11 mouse cellular contexts compared by ENCODE assay signal in the genomic region with DNA sequence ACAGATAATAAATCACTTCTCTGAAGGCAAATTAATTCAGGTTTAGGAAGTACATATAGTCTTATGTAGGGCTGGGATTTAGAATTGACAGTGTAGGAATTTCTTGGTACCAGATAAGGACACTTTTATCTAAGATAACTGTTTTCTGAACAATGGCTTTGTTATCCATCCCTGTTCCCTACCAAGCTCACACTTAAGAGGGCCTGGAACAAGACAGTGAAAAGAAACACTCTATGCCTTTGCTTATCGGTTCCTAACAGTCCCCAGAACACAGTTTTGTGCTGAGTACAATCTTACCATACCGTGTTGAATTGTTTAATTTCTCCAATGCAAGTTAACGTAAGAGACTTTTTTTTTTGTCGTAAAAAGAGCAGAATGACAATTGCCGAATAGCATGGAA. TPM values are rescaled to one million over a fixed set of nuclear protein-coding genes. Genes with fewer than 3 reads are reported as not detected.
DNase-seq lines count a peak whose midpoint lies in the region; ATAC-seq lines count a peak whose summit lies in the region.
"Had no signal": no experiment of that assay in that cellular context is flagged by ENCODE, and none has a peak within 500 bp of the region (broad histone marks: within the 10 kb centered on the region; RNA-seq: fewer than 3 reads in every experiment).

No protein-coding gene starts in this region.

- ATAC-seq in heart, embryonic 12.5 days (ENCODE audit: insufficient number of reproducible peaks, low FRiP score) = no peak
- no peak for ATAC-seq in kidney, embryonic 16.5 days (ENCODE audit: low FRiP score, low TSS enrichment)
- ATAC-seq in neural tube, embryonic 13.5 days (ENCODE audit: low read depth) = no peak
- ATAC-seq in neural tube, embryonic 15.5 days (ENCODE audit: low FRiP score) = no peak
- no peak for ATAC-seq in stomach, embryonic 15.5 days (ENCODE audit: insufficient read depth, low FRiP score, low read depth)
- ATAC-seq: intestine, postnatal 0 days had no signal

- H3K27me3 ChIP-seq in heart, embryonic 12.5 days (replicated peaks) = no peaks in the 10 kb centered on the region
- no peaks in the 10 kb centered on the region for H3K27me3 ChIP-seq in kidney, embryonic 16.5 days (ENCODE audit: insufficient read depth, low read length)
- H3K27me3 ChIP-seq in neural tube, embryonic 13.5 days = no peaks in the 10 kb centered on the region
- no peaks in the 10 kb centered on the region for H3K27me3 ChIP-seq in neural tube, embryonic 15.5 days (replicated peaks)
- no peaks in the 10 kb centered on the region for H3K27me3 ChIP-seq in stomach, embryonic 15.5 days (replicated peaks)

- H3K9ac ChIP-seq in heart, embryonic 12.5 days = no peak overlapping the region
- peak overlapping the region; percentile 65; the same call in 1 of the 2 replicates for H3K9ac ChIP-seq in kidney, embryonic 16.5 days (replicated peaks; ENCODE audit: low read length)
- H3K9ac ChIP-seq in neural tube, embryonic 13.5 days = no peak overlapping the region
- H3K9ac ChIP-seq in neural tube, embryonic 15.5 days (replicated peaks) = no peak overlapping the region
- H3K9ac ChIP-seq in stomach, embryonic 15.5 days = no peak overlapping the region

- peak overlapping the region; percentile 71; the same call in 1 of the 2 replicates for H3K27ac ChIP-seq in heart, embryonic 12.5 days (ENCODE audit: poor library complexity, severe bottlenecking)
- H3K27ac ChIP-seq in kidney, embryonic 16.5 days (ENCODE audit: low read length) = no peak overlapping the region
- no peak overlapping the region for H3K27ac ChIP-seq in neural tube, embryonic 13.5 days (replicated peaks)
- no peak overlapping the region for H3K27ac ChIP-seq in neural tube, embryonic 15.5 days (replicated peaks)
- no peak overlapping the region for H3K27ac ChIP-seq in stomach, embryonic 15.5 days

- H3K4me3 ChIP-seq in heart, embryonic 12.5 days = peak overlapping the region; percentile 43; the same call in 1 of the 2 replicates
- H3K4me3 ChIP-seq in kidney, embryonic 16.5 days (ENCODE audit: low read length) = peak overlapping the region; percentile 49
- H3K4me3 ChIP-seq in neural tube, embryonic 13.5 days = no peak overlapping the region
- no peak overlapping the region for H3K4me3 ChIP-seq in neural tube, embryonic 15.5 days (replicated peaks)
- H3K4me3 ChIP-seq in stomach, embryonic 15.5 days (replicated peaks) = no peak overlapping the region

- H3K4me1 ChIP-seq in heart, embryonic 12.5 days (replicated peaks) = peaks cover 20% of the 10 kb centered on the region
- H3K4me1 ChIP-seq in kidney, embryonic 16.5 days (ENCODE audit: insufficient read depth, low read length) = peaks cover 8% of the 10 kb centered on the region
- H3K4me1 ChIP-seq in neural tube, embryonic 13.5 days (replicated peaks) = peaks cover 8% of the 10 kb centered on the region; the same call in 1 of the 2 replicates
- H3K4me1 ChIP-seq in neural tube, embryonic 15.5 days = 0 out of 2 replicates have a peak, but pooled peaks cover 5% of the 10 kb centered on the region
- 0 out of 2 replicates have a peak, but pooled peaks cover 4% of the 10 kb centered on the region for H3K4me1 ChIP-seq in stomach, embryonic 15.5 days

- no peaks in the 10 kb centered on the region for H3K36me3 ChIP-seq in heart, embryonic 12.5 days
- H3K36me3 ChIP-seq in kidney, embryonic 16.5 days (ENCODE audit: insufficient read depth, low read length) = no peaks in the 10 kb centered on the region
- no peaks in the 10 kb centered on the region for H3K36me3 ChIP-seq in neural tube, embryonic 13.5 days
- H3K36me3 ChIP-seq in neural tube, embryonic 15.5 days = no peaks in the 10 kb centered on the region
- no peaks in the 10 kb centered on the region for H3K36me3 ChIP-seq in stomach, embryonic 15.5 days

- no peak for DNase-seq in heart, postnatal 10 days
- no peak for DNase-seq in kidney, postnatal 4 days
- DNase-seq in right cerebral cortex, postnatal 14 days = no peak
- DNase-seq: layer of hippocampus, postnatal 36 days had no signal

- intact Hi-C loops in heart, postnatal 10 days (cut with DNase I) = loop anchor here (5.0 kb wide), 2 partner anchors 111 to 146 kb away; no protein-coding TSS in a partner anchor

- H3K9me3 ChIP-seq in heart, embryonic 12.5 days (replicated peaks) = no peaks in the 10 kb centered on the region
- H3K9me3 ChIP-seq in kidney, embryonic 16.5 days (ENCODE audit: low read length) = no peaks in the 10 kb centered on the region
- no peaks in the 10 kb centered on the region for H3K9me3 ChIP-seq in neural tube, embryonic 13.5 days
- H3K9me3 ChIP-seq in neural tube, embryonic 15.5 days (replicated peaks) = no peaks in the 10 kb centered on the region
- H3K9me3 ChIP-seq in stomach, embryonic 15.5 days = no peaks in the 10 kb centered on the region

- H3K4me2 ChIP-seq in heart, embryonic 12.5 days = peak overlapping the region; percentile 77
- H3K4me2 ChIP-seq in kidney, embryonic 16.5 days (replicated peaks; ENCODE audit: low read depth, low read length) = peak overlapping the region; percentile 63
- peak overlapping the region; percentile 53; the same call in 1 of the 2 replicates for H3K4me2 ChIP-seq in neural tube, embryonic 13.5 days
- H3K4me2 ChIP-seq in neural tube, embryonic 15.5 days = no peak overlapping the region; the same call in 1 of the 2 replicates
- peak overlapping the region; percentile 50 for H3K4me2 ChIP-seq in stomach, embryonic 15.5 days

- WGBS in heart, embryonic 12.5 days = 39% methylated on average over 5 of the region's 5 CpGs
- WGBS in kidney, embryonic 16.5 days = 71% methylated on average over 5 of the region's 5 CpGs
- WGBS in neural tube, embryonic 13.5 days = 84% methylated on average over 5 of the region's 5 CpGs
- 78% methylated on average over 5 of the region's 5 CpGs for WGBS in neural tube, embryonic 15.5 days
- WGBS in stomach, embryonic 15.5 days = 52% methylated on average over 5 of the region's 5 CpGs

RNA-seq across cellular contexts. Expression of a gene that starts 0.7 kb away (rescaled TPM):
- 8.9 and 10.9 TPM in 2 replicates for polyA plus RNA-seq in heart, embryonic 12.5 days (2016; fragmentation: Nextera tagmentation; extraction: Ambion mirVana)
- 10 to 100 TPM; 91.3 to 95.4 TPM for total RNA-seq in heart, postnatal 10 days (2021)
- 28.8 and 29.0 TPM in 2 replicates for polyA plus RNA-seq in kidney, embryonic 16.5 days (2015; fragmentation: Nextera tagmentation; extraction: Ambion mirVana)
- 11.7 and 11.9 TPM in 2 replicates for polyA plus RNA-seq in neural tube, embryonic 13.5 days (2015; fragmentation: Nextera tagmentation; extraction: Ambion mirVana)
- polyA plus RNA-seq in neural tube, embryonic 15.5 days (2015; fragmentation: Nextera tagmentation; extraction: Ambion mirVana) = 12.2 and 16.5 TPM in 2 replicates
- 7.1 and 7.6 TPM in 2 replicates for polyA plus RNA-seq in stomach, embryonic 15.5 days (2015; fragmentation: Nextera tagmentation; extraction: Ambion mirVana)
- polyA plus RNA-seq: C2C12 had no signal

Comparison
In these comparisons a context has a peak if more than half of its experiments do, and no peak if none do; other contexts are left out.
1. H3K4me3 ChIP-seq: peak in heart, embryonic 12.5 days (single experiment) and kidney, embryonic 16.5 days (single experiment); none in neural tube, embryonic 13.5 days (single experiment), neural tube, embryonic 15.5 days (single experiment) and stomach, embryonic 15.5 days (single experiment).